ENCODE assay signal across 12 mouse cellular contexts in genomic region chr2:146015341-146016186, GRCm38 (mm10).
DNase-seq lines count a peak whose midpoint lies in the region; ATAC-seq lines count a peak whose summit lies in the region.
"Had no signal": no experiment of that assay in that cellular context is flagged by ENCODE, and none has a peak within 500 bp of the region (broad histone marks: within the 10 kb centered on the region; RNA-seq: fewer than 3 reads in every experiment).

No protein-coding gene starts in this region.

- ATAC-seq in limb, embryonic 13.5 days (ENCODE audit: low FRiP score, low read depth), result 0 out of 2 replicates have a peak, but pooled peaks have one; percentile 19
- ATAC-seq in forebrain, embryonic 13.5 days, result peak; percentile 89
- ATAC-seq in midbrain, embryonic 12.5 days (ENCODE audit: low FRiP score, low read depth), result peak; percentile 87; the same call in 1 of the 2 replicates

- H3K9me3 ChIP-seq in limb, embryonic 13.5 days, result no peaks in the 10 kb centered on the region
- no peaks in the 10 kb centered on the region for H3K9me3 ChIP-seq in limb, embryonic 10.5 days (replicated peaks)
- H3K9me3 ChIP-seq in forebrain, embryonic 13.5 days (replicated peaks), result no peaks in the 10 kb centered on the region
- no peaks in the 10 kb centered on the region for H3K9me3 ChIP-seq in midbrain, embryonic 12.5 days
- H3K9me3 ChIP-seq: hindbrain, embryonic 15.5 days; kidney, embryonic 15.5 days had no signal

- H3K4me3 ChIP-seq in limb, embryonic 13.5 days, result no peak overlapping the region
- H3K4me3 ChIP-seq in limb, embryonic 10.5 days, result no peak overlapping the region
- no peak overlapping the region for H3K4me3 ChIP-seq in forebrain, embryonic 13.5 days
- H3K4me3 ChIP-seq in midbrain, embryonic 12.5 days, result no peak overlapping the region
- H3K4me3 ChIP-seq: hindbrain, embryonic 15.5 days; kidney, embryonic 15.5 days; layer of hippocampus, adult 2 months had no signal

- WGBS in limb, embryonic 13.5 days, result 41% methylated on average over 8 of the region's 8 CpGs
- WGBS in limb, embryonic 10.5 days, result 70% methylated on average over 8 of the region's 8 CpGs
- WGBS in forebrain, embryonic 13.5 days, result 11% methylated on average over 8 of the region's 8 CpGs
- WGBS in midbrain, embryonic 12.5 days, result 36% methylated on average over 8 of the region's 8 CpGs

- no peak overlapping the region for H3K27ac ChIP-seq in limb, embryonic 13.5 days
- no peak overlapping the region for H3K27ac ChIP-seq in limb, embryonic 10.5 days
- peak overlapping the region; percentile 78 for H3K27ac ChIP-seq in forebrain, embryonic 13.5 days
- peak overlapping the region; percentile 52 for H3K27ac ChIP-seq in midbrain, embryonic 12.5 days (replicated peaks)
- H3K27ac ChIP-seq: hindbrain, embryonic 15.5 days; kidney, embryonic 15.5 days; layer of hippocampus, adult 2 months had no signal

- H3K4me1 ChIP-seq in limb, embryonic 13.5 days, result peaks cover 5% of the 10 kb centered on the region
- peaks cover 9% of the 10 kb centered on the region for H3K4me1 ChIP-seq in limb, embryonic 10.5 days
- peaks cover 32% of the 10 kb centered on the region for H3K4me1 ChIP-seq in forebrain, embryonic 13.5 days
- H3K4me1 ChIP-seq in midbrain, embryonic 12.5 days, result peaks cover 19% of the 10 kb centered on the region
- H3K4me1 ChIP-seq: kidney, embryonic 15.5 days had no signal

- no peaks in the 10 kb centered on the region for H3K36me3 ChIP-seq in limb, embryonic 13.5 days
- H3K36me3 ChIP-seq in limb, embryonic 10.5 days, result no peaks in the 10 kb centered on the region
- H3K36me3 ChIP-seq in forebrain, embryonic 13.5 days (ENCODE audit: poor library complexity, severe bottlenecking), result no peaks in the 10 kb centered on the region
- H3K36me3 ChIP-seq in midbrain, embryonic 12.5 days, result no peaks in the 10 kb centered on the region
- H3K36me3 ChIP-seq: hindbrain, embryonic 15.5 days; kidney, embryonic 15.5 days had no signal

- no peak overlapping the region for H3K4me2 ChIP-seq in limb, embryonic 13.5 days (replicated peaks)
- H3K4me2 ChIP-seq in forebrain, embryonic 13.5 days, result peak overlapping the region; percentile 30
- H3K4me2 ChIP-seq in midbrain, embryonic 12.5 days (replicated peaks), result 0 out of 2 replicates have a peak overlapping the region, but pooled peaks have one; percentile 1
- H3K4me2 ChIP-seq: hindbrain, embryonic 15.5 days; kidney, embryonic 15.5 days had no signal

- no peak overlapping the region for H3K9ac ChIP-seq in limb, embryonic 13.5 days
- H3K9ac ChIP-seq in forebrain, embryonic 13.5 days, result no peak overlapping the region
- no peak overlapping the region for H3K9ac ChIP-seq in midbrain, embryonic 12.5 days (replicated peaks)
- H3K9ac ChIP-seq: hindbrain, embryonic 15.5 days; kidney, embryonic 15.5 days had no signal

- no peaks in the 10 kb centered on the region for H3K27me3 ChIP-seq in limb, embryonic 13.5 days
- no peaks in the 10 kb centered on the region for H3K27me3 ChIP-seq in limb, embryonic 10.5 days (ENCODE audit: low read depth, poor library complexity, severe bottlenecking)
- H3K27me3 ChIP-seq in forebrain, embryonic 13.5 days, result no peaks in the 10 kb centered on the region
- H3K27me3 ChIP-seq in midbrain, embryonic 12.5 days, result no peaks in the 10 kb centered on the region
- H3K27me3 ChIP-seq: hindbrain, embryonic 15.5 days; kidney, embryonic 15.5 days had no signal

- DNase-seq in limb, embryonic 10.5 days (ENCODE audit: low spot score), result no peak
- DNase-seq in kidney, adult 9 months, result no peak
- no peak for DNase-seq in cerebellum, postnatal 14 days
- no peak for DNase-seq in thymus, adult 18-20 months
- DNase-seq: cerebellum, postnatal 25 days; thymus, postnatal 14 days had no signal

Comparison
In these comparisons a context has a peak if more than half of its experiments do, and no peak if none do; other contexts are left out.
1. ATAC-seq: peak in every context shown above with its lines; median percentile 89 in forebrain, embryonic 13.5 days; 87 in midbrain, embryonic 12.5 days; 19 in limb, embryonic 13.5 days.
2. H3K27ac ChIP-seq: peak in forebrain, embryonic 13.5 days (single experiment) and midbrain, embryonic 12.5 days (single experiment); none in limb, embryonic 13.5 days (single experiment) and limb, embryonic 10.5 days (single experiment).